Mouse (Mus musculus): Measurements from ENCODE around the gene Micu2. TPM values are rescaled to one million over a fixed set of nuclear protein-coding genes. Genes with fewer than 3 reads are reported as not detected.
A peak's percentile ranks its signal among the peaks of the same experiment; 100 is the strongest.
"Not testable (repeated sequence)": the region's sequence is repeated elsewhere in the genome, so short reads cannot be mapped to it uniquely, and the experiment has no call there.

Gene Micu2
- polyA plus RNA-seq, 1 experiment from 2014 or later, result 86.2 TPM

DNA sequence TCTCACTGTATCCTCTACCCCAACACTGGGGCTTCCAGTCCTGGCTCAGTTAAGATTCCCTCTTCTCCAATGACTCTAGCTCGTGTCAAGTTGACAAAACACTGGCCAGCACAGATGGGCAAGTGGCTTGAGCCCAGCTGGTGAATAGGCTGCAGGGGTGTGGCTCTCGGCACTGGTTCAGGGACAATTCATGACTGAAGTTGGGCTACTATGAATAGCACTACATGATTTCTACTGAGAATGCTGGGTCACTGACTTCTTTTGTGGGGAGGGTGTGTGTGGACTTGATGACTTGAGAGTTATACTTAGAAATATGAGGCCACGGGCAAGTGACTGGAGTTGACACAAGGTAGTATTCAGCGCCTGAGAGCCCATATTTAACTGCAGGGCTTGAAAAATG lies 53.2 kb downstream of the Micu2 start:
- Histone ChIP-seq H3K27me3 (replicated peaks) (no peaks in the 10 kb centered on the region), H3K36me3 (peaks cover 9% of the 10 kb centered on the region), H3K4me3 (replicated peaks) (no peak overlapping the region), H3K4me1 (no peaks in the 10 kb centered on the region), H3K9ac (no peak overlapping the region), H3K9me3 (no peaks in the 10 kb centered on the region), H3K4me2 (no peak overlapping the region), H3K27ac (no peak overlapping the region)
- 80% methylated on average over 4 of the region's 4 CpGs for WGBS
- ATAC-seq (ENCODE audit: insufficient read depth, low FRiP score, low read depth), result no peak

DNA sequence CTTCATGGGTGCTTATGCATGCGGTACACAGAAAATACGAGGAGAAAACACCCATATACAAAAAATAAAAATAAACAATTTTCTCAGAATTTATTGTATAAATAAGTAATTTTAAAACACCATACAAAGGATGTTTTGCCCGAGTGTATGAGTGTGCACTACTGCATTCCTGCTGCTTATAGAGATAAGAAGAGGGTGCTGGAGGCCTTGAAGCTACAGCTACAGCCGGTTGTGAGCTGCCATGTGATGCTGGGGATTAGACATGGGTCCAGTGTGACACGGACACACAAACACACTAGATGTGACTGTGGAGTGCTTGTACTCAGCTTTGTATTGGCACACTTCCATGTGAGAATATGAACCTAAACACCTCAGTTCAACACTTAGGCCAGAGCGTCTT lies 61.8 kb downstream of the Micu2 start:
- no peak overlapping the region for H3K9ac ChIP-seq
- no peak overlapping the region for H3K4me2 ChIP-seq
- no peaks in the 10 kb centered on the region for H3K27me3 ChIP-seq (replicated peaks)
- no peak overlapping the region for H3K27ac ChIP-seq
- no peaks in the 10 kb centered on the region for H3K9me3 ChIP-seq
- H3K4me1 ChIP-seq, result 0 out of 2 replicates have a peak, but pooled peaks cover 2% of the 10 kb centered on the region
- WGBS, result 82% methylated on average over 6 of the region's 6 CpGs
- ATAC-seq (ENCODE audit: insufficient read depth, low FRiP score, low read depth), result no peak
- no peak overlapping the region for H3K4me3 ChIP-seq (replicated peaks)
- peaks cover under 1% of the 10 kb centered on the region; the same call in 1 of the 2 replicates for H3K36me3 ChIP-seq

DNA sequence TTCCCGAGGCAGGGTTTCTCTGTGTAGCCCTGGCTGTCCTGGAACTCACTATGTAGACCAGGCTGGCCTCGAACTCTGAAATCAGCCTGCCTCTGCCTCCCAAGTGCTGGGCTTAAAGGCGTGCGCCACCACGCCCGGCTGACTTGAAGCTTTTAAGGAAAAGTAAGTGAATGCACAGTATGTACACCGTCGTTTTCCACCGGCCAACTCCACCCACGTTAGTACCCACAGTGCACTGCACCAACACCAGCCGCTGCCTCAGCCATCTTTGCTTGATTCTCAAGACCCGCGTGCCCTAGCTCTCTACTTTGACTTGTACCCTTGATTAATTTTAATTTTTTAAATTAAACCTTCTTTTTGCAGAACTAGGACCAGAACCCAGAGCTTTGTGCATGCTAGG lies 64.4 kb downstream of the Micu2 start:
- no peak overlapping the region for H3K9ac ChIP-seq
- no peak overlapping the region for H3K4me2 ChIP-seq
- no peak overlapping the region for H3K4me3 ChIP-seq (replicated peaks)
- WGBS, result 96% methylated on average over 13 of the region's 13 CpGs
- H3K27me3 ChIP-seq (replicated peaks), result no peaks in the 10 kb centered on the region
- 0 out of 2 replicates have a peak, but pooled peaks cover 2% of the 10 kb centered on the region for H3K4me1 ChIP-seq
- no peak overlapping the region for H3K27ac ChIP-seq
- no peaks in the 10 kb centered on the region for H3K9me3 ChIP-seq
- peaks cover 4% of the 10 kb centered on the region; the same call in 1 of the 2 replicates for H3K36me3 ChIP-seq
- no peak for ATAC-seq (ENCODE audit: insufficient read depth, low FRiP score, low read depth)

DNA sequence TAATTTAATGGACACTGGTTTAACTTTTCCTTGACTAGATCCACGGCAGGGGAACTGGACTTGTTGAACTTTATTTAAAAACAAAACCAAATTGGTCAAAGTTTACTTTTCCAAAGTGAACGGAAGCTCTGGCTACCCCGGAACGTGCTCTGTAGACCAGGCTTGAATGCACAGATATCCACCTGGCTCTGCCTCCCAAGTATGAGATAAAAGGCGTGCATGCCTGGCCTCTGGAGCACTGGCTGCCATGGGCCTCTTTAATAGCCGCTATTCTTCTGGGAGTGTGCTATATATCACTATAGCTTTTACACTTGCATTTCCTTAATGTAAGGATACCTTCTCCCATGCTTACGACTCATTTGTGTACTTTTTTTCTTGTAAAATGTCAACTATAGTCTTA lies 65.5 kb downstream of the Micu2 start:
- 37% methylated on average over 7 of the region's 7 CpGs for WGBS
- H3K36me3 ChIP-seq, result 0 out of 2 replicates have a peak, but pooled peaks cover 4% of the 10 kb centered on the region
- H3K4me1 ChIP-seq, result 0 out of 2 replicates have a peak, but pooled peaks cover 2% of the 10 kb centered on the region
- ATAC-seq (ENCODE audit: insufficient read depth, low FRiP score, low read depth), result no peak
- no peak overlapping the region for H3K4me2 ChIP-seq
- H3K27me3 ChIP-seq (replicated peaks), result no peaks in the 10 kb centered on the region
- no peak overlapping the region for H3K27ac ChIP-seq
- no peak overlapping the region for H3K9ac ChIP-seq
- no peaks in the 10 kb centered on the region for H3K9me3 ChIP-seq
- H3K4me3 ChIP-seq (replicated peaks), result no peak overlapping the region

DNA sequence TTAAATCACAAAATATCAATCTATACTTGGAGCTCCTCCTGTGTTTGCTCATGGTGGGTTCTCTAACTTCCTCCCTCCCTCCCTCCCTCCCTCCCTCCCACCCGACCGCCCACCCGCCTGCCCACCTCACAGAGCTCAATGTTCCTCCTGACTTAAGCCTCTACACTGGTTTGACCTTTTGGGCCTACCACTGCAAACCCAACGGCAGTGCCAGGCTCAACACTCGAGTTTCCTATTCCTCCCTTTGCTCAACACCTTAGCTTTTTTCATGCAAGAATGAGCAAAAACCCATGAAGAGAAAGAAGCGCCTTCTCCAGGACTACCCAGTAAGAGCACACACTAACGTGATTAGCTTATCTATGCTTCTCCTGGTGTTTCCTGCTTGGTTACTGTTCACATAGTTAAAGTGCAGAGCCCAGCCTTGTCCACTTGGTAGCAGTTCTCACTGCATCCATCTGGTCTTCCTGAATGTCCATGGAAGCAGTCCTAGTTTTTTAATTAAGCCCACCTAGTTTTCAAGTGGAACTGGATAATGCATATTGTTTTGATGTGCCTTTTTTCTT lies 66.1 kb downstream of the Micu2 start:
- Histone ChIP-seq H3K4me2 (no peak overlapping the region), H3K9me3 (no peaks in the 10 kb centered on the region), H3K27ac (no peak overlapping the region), H3K36me3 (0 out of 2 replicates have a peak, but pooled peaks cover 4% of the 10 kb centered on the region), H3K4me1 (0 out of 2 replicates have a peak, but pooled peaks cover 2% of the 10 kb centered on the region), H3K27me3 (replicated peaks) (no peaks in the 10 kb centered on the region), H3K9ac (no peak overlapping the region), H3K4me3 (replicated peaks) (no peak overlapping the region)
- no peak; the same call in 1 of the 2 replicates for ATAC-seq (ENCODE audit: insufficient read depth, low FRiP score, low read depth)
- WGBS, result 51% methylated on average over 7 of the region's 7 CpGs

DNA sequence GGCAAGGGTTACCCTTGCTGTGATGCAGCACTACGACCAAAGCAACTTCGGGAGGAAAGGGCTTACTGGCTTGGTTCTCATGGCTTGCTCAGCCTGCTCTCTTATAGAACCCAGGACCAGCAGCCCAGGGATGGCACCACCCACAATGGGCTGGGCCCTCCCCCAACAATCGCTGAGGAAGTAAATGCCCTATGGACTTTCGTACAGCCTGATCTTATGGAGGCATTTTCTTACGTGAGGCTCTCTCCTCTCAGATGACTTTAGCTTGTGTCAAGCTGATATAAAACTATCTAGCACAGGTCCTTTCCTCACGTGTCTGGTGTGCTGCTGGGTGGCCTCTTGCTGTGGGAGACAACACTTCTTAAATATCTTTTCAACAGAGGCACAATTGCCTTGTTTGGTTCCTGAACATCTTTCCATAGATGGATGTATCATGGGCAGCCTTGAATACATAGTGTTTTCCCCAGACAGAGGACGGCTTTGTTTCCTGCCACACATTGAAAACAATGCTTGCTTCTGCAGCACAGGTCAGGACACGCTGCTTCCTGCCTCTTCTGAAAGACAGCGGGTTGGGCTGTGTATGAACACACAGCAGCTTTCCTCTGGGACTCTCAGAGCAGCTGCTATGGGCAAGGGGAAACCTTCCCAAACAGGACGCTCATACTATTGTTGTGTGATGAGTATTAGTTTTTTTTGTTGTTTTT lies 77.5 kb downstream of the Micu2 start:
- WGBS, result 56% methylated on average over 10 of the region's 10 CpGs
- Histone ChIP-seq H3K9ac (no peak overlapping the region), H3K9me3 (no peaks in the 10 kb centered on the region), H3K4me2 (no peak overlapping the region), H3K27ac (peak overlapping the region; percentile 72), H3K36me3 (peaks cover 22% of the 10 kb centered on the region), H3K4me1 (0 out of 2 replicates have a peak, but pooled peaks cover 3% of the 10 kb centered on the region), H3K27me3 (replicated peaks) (no peaks in the 10 kb centered on the region), H3K4me3 (replicated peaks) (no peak overlapping the region)
- ATAC-seq (ENCODE audit: insufficient read depth, low FRiP score, low read depth), result peak; percentile 68; the same call in 1 of the 2 replicates

DNA sequence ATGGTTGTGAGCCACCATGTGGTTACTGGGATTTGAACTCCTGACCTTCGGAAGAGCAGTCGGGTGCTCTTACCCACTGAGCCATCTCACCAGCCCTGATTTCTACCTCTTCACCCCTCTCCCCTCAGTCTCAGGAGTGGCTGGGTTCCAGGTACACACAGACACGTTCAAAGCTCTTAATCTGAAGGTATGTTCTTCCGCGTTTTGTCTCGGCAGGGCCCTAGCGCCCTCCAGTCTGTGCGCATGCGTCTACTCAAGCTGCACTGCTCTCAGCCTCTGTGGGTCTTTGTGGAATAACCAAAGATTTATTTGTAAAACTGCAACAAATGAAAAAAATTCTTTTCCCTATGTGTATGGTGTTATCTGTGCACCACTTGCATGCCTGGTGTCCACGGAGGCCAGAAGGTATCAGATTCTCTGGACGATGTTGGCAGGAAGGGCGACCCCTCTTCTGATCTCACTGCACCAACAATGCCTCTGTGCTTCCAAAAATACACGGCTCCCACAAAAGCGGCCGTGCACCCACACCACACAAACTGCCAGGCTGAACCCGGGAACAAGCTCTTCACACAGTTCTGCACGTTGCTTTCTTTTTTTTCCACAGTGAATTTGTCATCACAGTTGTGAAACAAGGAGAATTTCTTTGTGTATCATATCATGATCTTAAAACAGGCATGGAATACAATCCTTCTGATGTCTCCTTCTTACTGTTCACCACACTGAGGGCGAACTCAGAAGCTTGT lies 78.3 kb downstream of the Micu2 start:
- peaks cover 26% of the 10 kb centered on the region for H3K36me3 ChIP-seq
- no peaks in the 10 kb centered on the region for H3K9me3 ChIP-seq
- 80% methylated on average over 18 of the region's 18 CpGs for WGBS
- 0 out of 2 replicates have a peak, but pooled peaks cover 3% of the 10 kb centered on the region for H3K4me1 ChIP-seq
- ATAC-seq (ENCODE audit: insufficient read depth, low FRiP score, low read depth), result no peak; the same call in 1 of the 2 replicates
- no peaks in the 10 kb centered on the region for H3K27me3 ChIP-seq (replicated peaks)
- H3K27ac ChIP-seq, result peak overlapping the region; percentile 72
- H3K4me3 ChIP-seq (replicated peaks), result no peak overlapping the region
- no peak overlapping the region for H3K9ac ChIP-seq
- H3K4me2 ChIP-seq, result no peak overlapping the region

DNA sequence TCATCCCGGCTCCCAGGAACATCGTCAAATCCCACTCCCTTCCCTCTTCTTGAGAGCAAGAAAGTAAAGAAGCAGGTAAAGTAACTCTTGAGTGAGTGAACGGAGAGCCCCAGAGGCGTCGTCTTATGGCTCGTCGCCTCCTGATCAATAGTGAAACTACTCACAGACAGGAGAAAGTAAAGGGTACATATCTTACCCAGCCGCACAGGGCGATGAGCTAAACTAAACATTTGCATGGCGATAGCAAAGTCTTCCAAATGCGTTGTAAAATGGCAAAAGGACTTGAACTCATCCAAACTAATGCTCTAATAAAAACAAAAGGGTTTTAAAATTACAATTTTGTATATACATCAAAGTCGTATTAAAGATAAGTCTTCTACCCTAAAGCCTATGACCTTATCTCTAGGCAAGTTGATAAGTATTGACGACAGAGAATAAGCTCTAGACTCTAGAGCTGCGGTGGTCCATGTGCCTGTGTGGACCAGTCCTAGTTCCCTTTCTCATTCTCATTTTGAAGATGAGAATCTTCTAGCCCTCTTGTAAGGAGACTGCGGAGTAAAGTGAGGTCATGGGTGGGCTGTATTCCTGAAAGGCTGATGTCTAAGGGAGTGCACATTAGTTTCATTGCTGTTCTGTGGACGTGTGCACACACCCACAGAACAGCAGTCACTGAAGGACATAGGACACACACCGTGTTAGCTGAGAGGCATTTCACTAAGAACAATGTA lies 79.8 kb downstream of the Micu2 start:
- no peak overlapping the region for H3K4me2 ChIP-seq
- H3K27ac ChIP-seq, result no peak overlapping the region
- H3K27me3 ChIP-seq (replicated peaks), result no peaks in the 10 kb centered on the region
- H3K9me3 ChIP-seq, result no peaks in the 10 kb centered on the region
- no peak overlapping the region for H3K9ac ChIP-seq
- WGBS, result 88% methylated on average over 17 of the region's 17 CpGs
- ATAC-seq (ENCODE audit: insufficient read depth, low FRiP score, low read depth), result no peak
- H3K36me3 ChIP-seq, result peaks cover 26% of the 10 kb centered on the region
- no peak overlapping the region for H3K4me3 ChIP-seq (replicated peaks)
- 0 out of 2 replicates have a peak, but pooled peaks cover 3% of the 10 kb centered on the region for H3K4me1 ChIP-seq

DNA sequence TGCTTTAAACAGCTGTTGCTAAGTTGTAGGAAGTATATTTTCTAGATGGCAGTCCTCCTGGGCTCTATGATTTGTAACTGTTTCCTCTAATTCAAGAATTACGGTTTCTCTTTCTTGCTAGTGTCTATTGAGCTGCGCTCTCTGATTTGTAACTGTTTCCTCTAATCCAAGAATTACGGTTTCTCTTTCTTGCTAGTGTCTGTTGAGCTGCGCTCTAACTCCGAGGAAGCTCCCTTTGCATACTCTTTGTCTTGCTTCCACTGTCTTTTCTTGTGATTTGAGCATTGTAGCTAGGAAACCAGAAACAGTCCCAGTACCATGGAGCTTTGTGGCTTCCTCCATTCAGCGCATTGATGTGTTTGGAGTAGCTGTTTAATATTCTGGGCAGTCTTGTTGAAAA lies 83.7 kb downstream of the Micu2 start:
- H3K9me3 ChIP-seq, result no peaks in the 10 kb centered on the region
- no peaks in the 10 kb centered on the region for H3K27me3 ChIP-seq (replicated peaks)
- 83% methylated on average over 6 of the region's 6 CpGs for WGBS
- peaks cover 14% of the 10 kb centered on the region; the same call in 1 of the 2 replicates for H3K36me3 ChIP-seq
- H3K27ac ChIP-seq, result no peak overlapping the region
- H3K4me3 ChIP-seq (replicated peaks), result no peak overlapping the region
- H3K4me2 ChIP-seq, result no peak overlapping the region
- no peak for ATAC-seq (ENCODE audit: insufficient read depth, low FRiP score, low read depth)
- no peaks in the 10 kb centered on the region for H3K4me1 ChIP-seq
- H3K9ac ChIP-seq, result no peak overlapping the region

DNA sequence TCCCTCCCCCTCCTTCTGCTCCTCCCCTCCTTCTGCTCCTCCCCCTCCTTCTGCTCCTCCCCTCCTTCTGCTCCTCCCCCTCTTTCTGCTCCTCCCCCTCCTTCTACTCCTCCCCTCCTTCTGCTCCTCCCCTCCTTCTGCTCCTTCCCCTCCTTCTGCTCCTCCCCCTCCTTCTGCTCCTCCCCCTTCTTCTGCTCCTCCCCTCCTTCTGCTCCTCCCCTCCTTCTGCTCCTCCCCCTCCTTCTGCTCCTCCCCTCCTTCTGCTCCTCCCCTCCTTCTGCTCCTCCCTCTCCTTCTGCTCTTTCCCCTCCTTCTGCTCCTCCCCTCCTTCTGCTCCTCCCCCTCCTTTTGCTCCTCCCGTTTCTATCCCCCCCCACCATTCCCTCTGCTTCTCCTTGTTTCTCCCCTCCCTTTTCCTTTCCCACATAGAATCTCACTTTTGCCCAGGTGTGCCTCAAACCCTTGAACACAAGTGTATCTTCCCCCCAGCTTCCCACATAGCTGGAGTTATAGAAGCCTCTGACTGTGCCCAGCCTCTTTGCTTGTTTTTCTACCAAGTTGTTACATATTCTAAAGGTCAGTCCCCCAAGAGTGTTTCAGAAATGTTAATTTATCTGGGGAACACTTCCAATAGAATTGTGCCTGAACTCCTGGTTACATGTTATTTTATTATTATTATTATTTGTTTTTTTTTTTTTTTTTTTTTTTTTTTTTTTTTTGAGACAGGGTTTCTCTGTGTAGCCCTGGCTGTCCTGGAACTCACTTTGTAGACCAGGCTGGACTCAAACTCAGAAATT lies 86.7 kb downstream of the Micu2 start:
- H3K27me3 ChIP-seq (replicated peaks); H3K4me1 ChIP-seq; H3K9ac ChIP-seq; ATAC-seq (ENCODE audit: insufficient read depth, low FRiP score, low read depth); H3K9me3 ChIP-seq; H3K4me3 ChIP-seq (replicated peaks); H3K27ac ChIP-seq; H3K36me3 ChIP-seq; H3K4me2 ChIP-seq: not testable (repeated sequence)
- 24% methylated on average over 1 of the region's 1 CpGs for WGBS

DNA sequence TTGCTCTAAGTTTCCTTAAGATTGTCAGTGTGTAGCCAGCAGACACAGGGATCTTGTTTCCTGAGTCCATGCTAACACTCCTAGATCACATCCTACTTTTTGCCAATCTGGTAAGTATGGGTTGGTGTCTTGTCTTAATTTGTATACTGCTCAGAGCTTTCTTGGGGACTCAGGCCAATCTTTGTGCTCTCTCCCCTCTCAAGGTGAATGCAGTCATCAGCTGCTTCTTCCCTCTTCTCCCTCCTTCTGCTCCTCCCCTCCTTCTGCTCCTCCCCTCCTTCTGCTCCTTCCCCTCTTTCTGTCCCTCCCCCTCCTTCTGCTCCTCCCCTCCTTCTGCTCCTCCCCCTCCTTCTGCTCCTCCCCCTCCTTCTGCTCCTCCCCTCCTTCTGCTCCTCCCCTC lies 87.3 kb downstream of the Micu2 start:
- not testable (repeated sequence) for H3K4me2 ChIP-seq; H3K9me3 ChIP-seq; H3K4me1 ChIP-seq; H3K9ac ChIP-seq; H3K27ac ChIP-seq; H3K36me3 ChIP-seq; H3K4me3 ChIP-seq (replicated peaks); ATAC-seq (ENCODE audit: insufficient read depth, low FRiP score, low read depth); H3K27me3 ChIP-seq (replicated peaks)

All from stomach, embryonic 15.5 days (tissue).